Mouse (Mus musculus) MEL (cell line): ENCODE measurements around the gene Sult3a1.

Source experiments
- CHD2 ChIP-seq: IDR thresholded peaks from 2 replicates; pipeline ENCODE4 v1.6.1; 2011; ENCODE audit warnings: low read length, improper control_type of control experiment
- CTCF ChIP-seq, 3 experiments: IDR thresholded peaks in 2 of 3; conservative IDR thresholded peaks in 1 of 3; 2 replicates each; pipeline ENCODE4 v1.5.1; 2011 to 2012; ENCODE audit warnings: low read length in 3 of 3, low read depth in 2 of 3, mild to moderate bottlenecking in 2 of 3, improper control_type of control experiment in 1 of 3, inconsistent platforms in 1 of 3, mixed read lengths in 1 of 3, moderate library complexity in 1 of 3; ENCODE audit not compliant: control insufficient read depth in 1 of 3, insufficient read depth in 1 of 3, poor library complexity in 1 of 3, severe bottlenecking in 1 of 3
- ETS1 ChIP-seq: IDR thresholded peaks from 2 replicates; pipeline ENCODE4 v1.6.1; 2012; ENCODE audit warnings: low read depth, mild to moderate bottlenecking, inconsistent platforms, low read length, improper control_type of control experiment, moderate library complexity
- HCFC1 ChIP-seq: IDR thresholded peaks from 2 replicates; pipeline ENCODE4 v1.6.1; 2012; ENCODE audit warnings: low read depth, mild to moderate bottlenecking, inconsistent platforms, low read length, improper control_type of control experiment, moderate library complexity
- MAFK ChIP-seq: IDR thresholded peaks from 2 replicates; pipeline ENCODE4 v1.6.1; 2011; ENCODE audit warnings: low read depth, mild to moderate bottlenecking, low read length, improper control_type of control experiment, borderline replicate concordance
- MAX ChIP-seq: IDR thresholded peaks from 2 replicates; pipeline ENCODE4 v1.6.1; 2011; ENCODE audit warnings: low read length, improper control_type of control experiment
- POLR2A ChIP-seq, 2 experiments: IDR thresholded peaks; 2 replicates each; pipeline ENCODE4 v1.6.1; 2011 to 2012; ENCODE audit warnings: low read length in 2 of 2, mild to moderate bottlenecking in 2 of 2, control low read depth in 1 of 2, improper control_type of control experiment in 1 of 2, low read depth in 1 of 2, moderate library complexity in 1 of 2; ENCODE audit not compliant: control insufficient read depth in 1 of 2, insufficient read depth in 1 of 2, poor library complexity in 1 of 2
- POLR2AphosphoS2 ChIP-seq: IDR thresholded peaks from 2 replicates; pipeline ENCODE4 v1.6.1; 2011; ENCODE audit warnings: low read length, improper control_type of control experiment
- TAL1 ChIP-seq: IDR thresholded peaks from 2 replicates; pipeline ENCODE4 v1.6.1; 2012; ENCODE audit warnings: mild to moderate bottlenecking, inconsistent platforms, low read length, moderate library complexity, mixed read lengths
- USF1 ChIP-seq: IDR thresholded peaks from 2 replicates; pipeline ENCODE4 v1.6.1; 2014; ENCODE audit warnings: low read depth, mild to moderate bottlenecking, inconsistent platforms, low read length, improper control_type of control experiment, moderate library complexity

DNA sequence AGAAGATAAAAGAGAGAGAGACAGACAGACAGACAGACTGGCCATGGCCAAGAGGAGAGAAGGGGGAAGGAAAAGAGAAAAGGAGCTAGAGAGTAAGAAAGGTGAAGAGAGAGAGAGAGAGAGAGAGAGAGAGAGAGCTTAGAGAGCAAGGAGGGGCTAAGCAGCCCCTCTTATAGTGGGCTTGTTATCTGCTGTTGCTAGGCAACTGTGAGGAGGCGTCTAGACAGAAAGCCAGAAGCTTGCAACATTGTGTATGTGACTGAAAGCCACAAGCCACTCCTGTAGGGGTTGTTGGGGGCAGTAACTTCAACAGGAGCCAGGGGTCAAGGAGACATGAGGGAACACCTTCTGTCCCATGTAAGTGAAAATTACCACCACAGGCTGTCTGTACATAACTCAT, 45.7 kb upstream of the Sult3a1 start:
- TF ChIP-seq POLR2A (IDR thresholded peaks at IDR 0.05; ENCODE audit: control insufficient read depth in 1 of 2, insufficient read depth in 1 of 2, low read depth in 1 of 2, low read length in 2 of 2, poor library complexity in 1 of 2) (no peak), TAL1 (no peak), CHD2 (no peak), MAFK (no peak), MAX (no peak), POLR2AphosphoS2 (no peak), ETS1 (no peak), HCFC1 (no peak), CTCF (IDR thresholded peaks at IDR 0.05 in 2 of 3, conservative IDR thresholded peaks at IDR 0.05 in 1 of 3; ENCODE audit: control insufficient read depth in 1 of 3, insufficient read depth in 1 of 3, low read depth in 2 of 3, low read length in 3 of 3, poor library complexity in 1 of 3, severe bottlenecking in 1 of 3) (no peak), USF1 (no peak)
